Mouse (Mus musculus): ENCODE results near the gene Cdc14b. TPM values are rescaled to one million over a fixed set of nuclear protein-coding genes. Genes with fewer than 3 reads are reported as not detected.
A peak's percentile ranks its signal among the peaks of the same experiment; 100 is the strongest.

The Cdc14b gene
- polyA plus RNA-seq, 1 experiment from 2014 or later, result 10.2 TPM

DNA sequence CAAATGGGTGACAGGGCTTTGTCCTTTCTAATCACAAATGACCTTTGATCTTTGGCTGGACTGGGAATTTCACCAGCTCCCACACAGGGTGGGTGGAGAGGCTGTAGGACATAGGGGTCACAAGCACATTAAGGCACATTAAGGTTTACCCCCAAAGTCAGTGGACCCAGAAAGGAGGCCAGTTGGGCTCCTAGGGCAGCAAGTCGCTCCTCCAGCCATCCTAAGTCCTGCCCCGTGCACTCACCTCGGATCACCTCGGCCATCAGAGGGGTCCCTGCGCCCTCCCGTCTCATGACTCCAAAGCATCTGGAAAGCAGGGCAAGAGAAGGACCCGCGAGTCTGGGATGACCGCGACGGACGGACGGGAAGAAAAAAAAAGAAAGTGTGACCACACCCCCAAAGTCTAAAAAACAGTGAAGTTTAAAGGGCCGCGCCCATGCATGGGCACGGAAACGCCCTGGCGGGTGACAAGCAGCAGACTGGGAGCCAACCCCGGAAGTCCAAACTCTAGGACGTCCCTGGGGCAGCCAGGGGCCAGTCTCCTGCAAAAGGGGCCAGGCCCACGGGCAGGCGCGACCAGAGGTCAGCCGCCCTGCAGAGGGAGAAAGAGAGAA is 26.8 kb downstream of the Cdc14b start:
- Histone ChIP-seq H3K4me3 (peak overlapping the region; percentile 40), H3K27ac (no peak overlapping the region), H3K36me3 (no peaks in the 10 kb centered on the region), H3K4me2 (replicated peaks) (peak overlapping the region; percentile 81), H3K4me1 (no peaks in the 10 kb centered on the region; the same call in 1 of the 2 replicates), H3K9me3 (replicated peaks) (no peaks in the 10 kb centered on the region), H3K9ac (peak overlapping the region; percentile 56; the same call in 1 of the 2 replicates), H3K27me3 (no peaks in the 10 kb centered on the region)
- WGBS, result 1% methylated on average over 24 of the region's 24 CpGs
- ATAC-seq (ENCODE audit: low FRiP score), result peak; percentile 76

DNA sequence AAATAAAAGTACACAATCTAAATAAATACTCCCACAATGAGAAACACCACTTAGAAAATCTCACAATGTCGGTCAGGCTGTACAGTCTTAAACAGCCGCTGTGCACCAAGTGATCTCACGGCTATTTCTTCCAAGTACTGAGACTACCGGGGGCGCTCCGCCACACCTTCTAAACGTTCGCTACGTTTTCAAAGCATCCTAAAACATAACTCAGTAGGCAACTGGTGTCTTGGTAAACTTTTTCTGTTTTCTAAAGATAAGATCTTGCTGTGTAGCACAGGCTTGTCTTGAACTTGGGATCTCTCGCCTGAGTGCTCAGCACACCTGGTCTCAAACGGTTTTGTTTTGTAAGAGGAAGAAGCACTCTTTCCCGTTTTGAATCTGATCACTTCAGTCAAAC is 29.0 kb downstream of the Cdc14b start:
- WGBS, result 86% methylated on average over 12 of the region's 12 CpGs
- H3K9ac ChIP-seq, result no peak overlapping the region
- no peaks in the 10 kb centered on the region; the same call in 1 of the 2 replicates for H3K4me1 ChIP-seq
- H3K27ac ChIP-seq, result no peak overlapping the region
- H3K36me3 ChIP-seq, result no peaks in the 10 kb centered on the region
- no peaks in the 10 kb centered on the region for H3K9me3 ChIP-seq (replicated peaks)
- no peak for ATAC-seq (ENCODE audit: low FRiP score)
- H3K4me2 ChIP-seq (replicated peaks), result no peak overlapping the region
- no peaks in the 10 kb centered on the region for H3K27me3 ChIP-seq
- no peak overlapping the region for H3K4me3 ChIP-seq

DNA sequence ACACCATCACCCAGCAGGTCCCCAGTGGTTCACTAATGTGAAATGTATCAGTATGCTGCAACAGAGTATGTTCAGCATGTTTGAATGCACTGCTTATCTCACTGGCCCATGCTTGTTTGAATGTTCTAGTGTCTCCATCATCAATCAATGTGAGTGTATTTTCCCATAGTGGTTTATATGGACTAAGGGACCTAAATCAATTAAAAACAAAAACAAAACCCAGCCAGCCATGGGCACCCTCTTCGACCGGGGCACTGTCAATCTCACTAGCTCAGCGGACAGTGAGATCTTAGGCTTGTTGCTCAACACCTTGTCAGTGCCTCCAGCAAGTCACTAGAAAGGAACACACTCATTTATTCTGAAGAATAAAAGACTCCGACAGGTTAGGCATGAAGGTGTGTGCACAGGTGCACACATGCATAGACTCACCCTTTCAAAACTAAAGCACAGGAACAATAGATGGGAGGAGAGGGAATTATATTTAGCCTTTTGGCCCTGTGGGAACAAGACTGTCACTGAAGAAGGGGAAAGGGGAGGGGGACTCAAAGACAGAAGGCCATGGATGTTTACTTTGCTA is 30.3 kb downstream of the Cdc14b start:
- Histone ChIP-seq H3K9ac (no peak overlapping the region), H3K4me2 (replicated peaks) (no peak overlapping the region), H3K4me1 (no peaks in the 10 kb centered on the region; the same call in 1 of the 2 replicates), H3K4me3 (no peak overlapping the region), H3K9me3 (replicated peaks) (no peaks in the 10 kb centered on the region), H3K27me3 (no peaks in the 10 kb centered on the region), H3K36me3 (no peaks in the 10 kb centered on the region), H3K27ac (no peak overlapping the region)
- 86% methylated on average over 4 of the region's 4 CpGs for WGBS
- no peak for ATAC-seq (ENCODE audit: low FRiP score)

DNA sequence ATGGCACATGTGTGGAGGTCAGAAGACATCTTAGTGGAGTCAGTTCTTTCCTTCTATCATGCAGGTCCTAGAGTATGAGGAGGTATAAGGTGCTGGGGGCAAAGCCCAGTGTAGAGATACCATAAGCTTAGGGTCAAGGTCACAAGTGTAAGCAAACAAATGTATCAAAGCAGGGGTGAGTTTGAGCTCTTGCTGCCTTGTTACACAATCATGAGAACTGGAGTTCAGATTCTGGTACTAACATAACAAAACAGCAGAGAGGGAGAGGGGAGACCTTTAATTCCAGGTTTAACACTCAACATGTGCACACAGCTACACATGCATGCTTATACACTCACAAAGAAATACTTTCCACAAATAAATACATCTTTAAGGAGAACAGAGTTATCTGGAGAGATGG is 32.4 kb downstream of the Cdc14b start:
- Histone ChIP-seq H3K9me3 (replicated peaks) (no peaks in the 10 kb centered on the region), H3K4me2 (replicated peaks) (no peak overlapping the region), H3K9ac (no peak overlapping the region), H3K36me3 (no peaks in the 10 kb centered on the region), H3K4me3 (no peak overlapping the region), H3K4me1 (no peaks in the 10 kb centered on the region), H3K27ac (no peak overlapping the region), H3K27me3 (no peaks in the 10 kb centered on the region)
- no peak for ATAC-seq (ENCODE audit: low FRiP score)

DNA sequence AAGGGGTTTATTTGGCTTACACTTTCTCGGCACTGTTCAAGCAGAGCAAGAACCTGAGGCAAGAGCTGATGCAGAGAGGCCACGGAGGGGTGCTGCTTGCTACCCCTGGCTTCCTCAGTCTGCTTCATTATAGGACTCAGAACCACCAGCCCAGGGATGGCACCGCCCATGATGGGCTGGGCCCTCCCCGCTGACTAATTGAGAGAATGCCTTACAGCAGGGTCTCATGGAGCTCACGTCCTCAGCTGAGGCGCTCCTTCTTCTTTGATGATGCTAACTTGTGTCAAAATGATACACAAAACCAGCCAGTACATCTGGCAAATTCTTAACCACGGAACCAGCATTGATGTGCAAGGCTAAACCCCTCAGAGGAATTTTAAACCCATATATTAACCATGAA is 34.5 kb downstream of the Cdc14b start:
- H3K27ac ChIP-seq, result no peak overlapping the region
- H3K4me1 ChIP-seq, result no peaks in the 10 kb centered on the region
- H3K27me3 ChIP-seq, result no peaks in the 10 kb centered on the region
- no peak overlapping the region for H3K4me2 ChIP-seq (replicated peaks)
- no peaks in the 10 kb centered on the region for H3K9me3 ChIP-seq (replicated peaks)
- WGBS, result 82% methylated on average over 7 of the region's 7 CpGs
- no peak overlapping the region for H3K4me3 ChIP-seq
- no peak overlapping the region for H3K9ac ChIP-seq
- no peak for ATAC-seq (ENCODE audit: low FRiP score)
- H3K36me3 ChIP-seq, result no peaks in the 10 kb centered on the region

DNA sequence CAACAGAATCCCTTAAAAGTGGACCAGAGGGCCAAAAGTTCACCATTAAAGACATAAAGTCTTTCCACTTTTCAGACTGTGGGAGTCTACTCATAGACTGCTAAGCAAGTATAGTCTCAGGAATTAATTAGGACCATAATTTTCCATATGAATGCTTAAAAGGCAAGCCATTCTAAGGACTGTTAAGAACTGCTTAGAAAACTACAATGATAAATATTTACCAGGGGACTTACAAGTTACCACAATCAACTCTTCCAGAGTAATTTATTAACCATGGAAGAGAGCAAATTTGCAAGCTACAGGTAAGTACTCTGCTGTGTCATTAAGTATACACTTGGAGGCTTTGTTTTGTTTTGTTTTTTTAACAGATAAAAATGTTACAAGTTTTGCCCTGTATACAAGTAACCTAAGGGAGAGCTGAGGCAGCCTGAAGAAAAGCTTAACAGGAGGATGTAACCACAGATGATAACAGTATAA is 37.4 kb downstream of the Cdc14b start:
- no peaks in the 10 kb centered on the region for H3K9me3 ChIP-seq (replicated peaks)
- H3K4me3 ChIP-seq, result no peak overlapping the region
- no peaks in the 10 kb centered on the region for H3K27me3 ChIP-seq
- no peaks in the 10 kb centered on the region for H3K4me1 ChIP-seq
- no peaks in the 10 kb centered on the region for H3K36me3 ChIP-seq
- no peak overlapping the region for H3K27ac ChIP-seq
- no peak for ATAC-seq (ENCODE audit: low FRiP score)
- no peak overlapping the region for H3K4me2 ChIP-seq (replicated peaks)
- H3K9ac ChIP-seq, result no peak overlapping the region

DNA sequence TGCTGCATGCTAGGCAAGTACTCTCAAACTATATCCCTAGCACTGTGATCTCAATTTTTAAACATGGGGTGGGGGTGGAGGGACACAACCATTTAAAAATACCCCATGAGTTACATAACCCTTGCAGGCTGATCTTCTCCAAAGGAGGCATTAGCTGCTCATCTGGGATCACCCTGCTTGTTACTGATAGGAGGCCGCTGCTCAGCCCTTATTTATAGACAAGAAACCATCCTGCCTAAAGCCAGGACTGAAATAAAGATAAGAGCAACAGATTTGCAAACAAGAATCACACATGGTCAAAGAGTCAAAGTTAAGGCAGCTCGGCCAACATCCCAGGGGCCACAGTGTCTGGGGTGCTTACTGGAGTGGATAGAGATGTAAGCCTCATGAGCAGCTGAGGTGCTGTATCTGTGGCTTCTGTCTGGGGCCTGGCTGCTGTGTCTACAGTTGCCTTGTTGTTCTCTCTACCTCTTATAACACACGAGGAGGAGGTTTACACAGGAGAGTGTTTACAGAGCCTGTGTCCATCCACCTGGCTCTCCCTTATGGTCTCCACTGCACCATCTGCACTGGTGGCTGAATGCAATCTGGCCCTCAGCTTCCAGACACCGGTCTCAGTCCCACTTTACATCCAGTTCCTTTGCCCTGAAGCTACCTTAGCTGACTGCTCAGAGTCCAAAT is 38.0 kb downstream of the Cdc14b start:
- Histone ChIP-seq H3K9me3 (replicated peaks) (no peaks in the 10 kb centered on the region), H3K36me3 (no peaks in the 10 kb centered on the region), H3K27me3 (no peaks in the 10 kb centered on the region), H3K27ac (no peak overlapping the region), H3K4me1 (no peaks in the 10 kb centered on the region), H3K4me3 (no peak overlapping the region), H3K4me2 (replicated peaks) (no peak overlapping the region), H3K9ac (no peak overlapping the region)
- no peak for ATAC-seq (ENCODE audit: low FRiP score)
- WGBS, result 76% methylated on average over 4 of the region's 4 CpGs

DNA sequence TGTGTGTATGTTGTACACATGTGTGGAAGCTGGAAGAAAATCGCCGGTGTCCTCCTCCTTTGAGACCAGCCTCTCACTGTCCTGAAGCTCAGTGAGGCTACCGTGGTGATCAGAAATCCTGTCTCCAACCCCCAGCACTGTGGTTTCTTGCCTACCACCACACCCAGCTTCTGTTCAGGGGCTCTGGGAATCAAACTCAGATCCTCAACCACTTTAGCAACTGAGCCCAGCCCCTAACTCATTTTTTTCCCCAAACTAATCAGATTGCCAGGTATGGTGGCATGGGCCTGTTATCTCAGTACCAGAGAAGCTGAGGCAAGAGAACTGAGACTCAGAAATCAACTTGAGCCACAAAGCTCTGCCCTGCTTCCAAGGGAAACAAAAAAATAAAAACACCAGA is 39.3 kb downstream of the Cdc14b start:
- H3K36me3 ChIP-seq, result no peaks in the 10 kb centered on the region
- no peak for ATAC-seq (ENCODE audit: low FRiP score)
- H3K27ac ChIP-seq, result 0 out of 2 replicates have a peak overlapping the region, but pooled peaks have one; percentile 24
- H3K4me3 ChIP-seq, result no peak overlapping the region
- 73% methylated on average over 3 of the region's 3 CpGs for WGBS
- no peaks in the 10 kb centered on the region for H3K27me3 ChIP-seq
- no peak overlapping the region for H3K4me2 ChIP-seq (replicated peaks)
- H3K9ac ChIP-seq, result no peak overlapping the region
- H3K9me3 ChIP-seq (replicated peaks), result no peaks in the 10 kb centered on the region
- no peaks in the 10 kb centered on the region for H3K4me1 ChIP-seq

DNA sequence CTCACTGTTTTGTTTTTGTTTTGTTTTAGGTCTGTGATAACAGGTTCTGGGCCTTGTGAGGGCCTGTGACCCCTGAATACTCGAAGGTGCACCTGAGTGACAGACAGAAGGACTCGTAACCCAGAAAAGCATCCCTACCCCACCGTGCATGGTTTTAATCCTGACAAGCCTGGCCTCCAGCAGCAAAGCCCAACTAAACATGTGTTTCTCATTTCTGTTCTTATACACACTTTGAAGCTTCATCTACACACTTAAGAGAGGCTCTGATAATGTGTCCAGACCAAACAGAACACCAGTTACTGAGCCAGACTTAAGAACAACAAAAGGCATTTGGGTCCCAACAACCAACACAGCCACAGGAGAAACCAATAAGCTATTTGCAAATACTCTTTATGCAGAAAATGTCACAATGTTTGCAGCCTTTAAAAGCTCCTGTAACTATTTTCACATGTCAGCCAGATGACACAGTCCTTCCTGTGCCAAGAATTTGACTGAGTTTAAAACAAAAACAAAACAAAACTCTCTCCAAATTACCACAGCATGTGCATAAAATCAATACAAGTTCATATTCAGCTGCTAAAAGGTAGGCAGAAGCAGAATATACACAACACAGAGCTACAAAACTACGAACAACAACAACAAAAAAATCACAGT is 39.9 kb downstream of the Cdc14b start:
- no peak overlapping the region for H3K27ac ChIP-seq
- no peak overlapping the region for H3K4me3 ChIP-seq
- no peaks in the 10 kb centered on the region for H3K27me3 ChIP-seq
- 70% methylated on average over 4 of the region's 4 CpGs for WGBS
- no peaks in the 10 kb centered on the region for H3K4me1 ChIP-seq
- H3K9me3 ChIP-seq (replicated peaks), result no peaks in the 10 kb centered on the region
- ATAC-seq (ENCODE audit: low FRiP score), result no peak
- no peak overlapping the region for H3K9ac ChIP-seq
- no peaks in the 10 kb centered on the region for H3K36me3 ChIP-seq
- no peak overlapping the region for H3K4me2 ChIP-seq (replicated peaks)

DNA sequence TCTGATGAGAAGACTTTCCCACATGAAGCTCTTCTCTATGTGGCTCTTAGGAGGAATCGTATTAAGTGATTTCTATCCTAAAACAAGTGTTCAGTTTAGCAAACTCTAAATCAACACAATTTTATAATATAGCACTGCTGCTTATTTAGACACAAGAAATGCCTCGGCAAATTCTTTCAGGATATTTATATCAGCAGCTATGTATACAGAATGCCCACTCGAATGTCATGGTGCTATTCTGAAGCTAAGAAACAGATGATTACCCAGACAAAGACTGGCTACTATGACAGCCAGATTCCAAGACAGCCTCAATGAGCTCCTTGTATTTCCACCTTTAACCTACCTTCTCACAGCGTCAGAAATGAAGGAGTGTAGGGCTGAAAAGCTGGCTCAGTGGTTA is 42.0 kb downstream of the Cdc14b start:
- 83% methylated on average over 4 of the region's 4 CpGs for WGBS
- Histone ChIP-seq H3K9ac (no peak overlapping the region), H3K4me3 (no peak overlapping the region), H3K4me1 (no peaks in the 10 kb centered on the region), H3K4me2 (replicated peaks) (no peak overlapping the region), H3K36me3 (no peaks in the 10 kb centered on the region), H3K27me3 (no peaks in the 10 kb centered on the region), H3K9me3 (replicated peaks) (no peaks in the 10 kb centered on the region), H3K27ac (no peak overlapping the region)
- no peak for ATAC-seq (ENCODE audit: low FRiP score)

DNA sequence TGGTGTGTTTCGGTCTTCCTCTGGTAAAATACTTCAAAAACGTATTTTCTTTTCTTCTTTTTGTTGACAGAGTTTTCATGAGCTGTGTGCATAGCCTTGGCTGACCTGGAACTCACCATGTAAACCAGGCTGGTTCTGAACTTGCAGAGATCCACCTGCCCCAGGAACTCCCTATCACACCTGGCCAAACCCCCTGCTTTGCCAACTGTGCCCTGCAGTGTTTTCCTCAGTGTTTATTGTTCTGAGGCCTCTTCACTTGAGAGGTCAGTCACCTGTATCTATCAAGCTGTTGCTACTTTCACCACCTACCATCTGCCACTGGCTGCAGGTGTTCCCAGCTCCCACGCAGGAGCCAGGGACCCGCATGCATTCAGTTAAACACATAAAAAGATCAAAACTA is 48.4 kb downstream of the Cdc14b start:
- H3K27me3 ChIP-seq, result no peaks in the 10 kb centered on the region
- 89% methylated on average over 4 of the region's 4 CpGs for WGBS
- H3K4me1 ChIP-seq, result no peaks in the 10 kb centered on the region
- H3K9me3 ChIP-seq (replicated peaks), result no peaks in the 10 kb centered on the region
- no peak overlapping the region for H3K4me2 ChIP-seq (replicated peaks)
- no peak overlapping the region for H3K27ac ChIP-seq
- no peak overlapping the region for H3K9ac ChIP-seq
- no peak overlapping the region for H3K4me3 ChIP-seq
- ATAC-seq (ENCODE audit: low FRiP score), result no peak
- no peaks in the 10 kb centered on the region for H3K36me3 ChIP-seq

DNA sequence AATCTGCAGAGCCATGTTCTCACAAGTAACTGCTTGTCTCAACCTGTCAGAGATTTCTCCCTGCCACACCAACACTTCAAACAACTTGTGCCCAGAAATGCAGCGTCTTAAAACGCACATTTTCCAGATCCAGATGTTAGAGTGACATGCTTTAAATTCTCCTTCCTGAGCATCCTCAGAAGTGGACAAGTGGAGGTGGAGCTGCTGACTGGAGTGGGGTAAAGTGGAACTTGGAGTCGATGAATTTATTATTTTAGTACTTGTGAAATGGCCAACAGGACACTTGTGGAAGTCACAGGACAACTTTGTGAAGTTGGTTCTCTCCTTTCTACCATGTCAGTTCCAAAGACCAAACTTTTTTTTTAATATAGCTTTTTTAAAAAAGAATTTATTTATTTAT is 49.4 kb downstream of the Cdc14b start:
- ATAC-seq (ENCODE audit: low FRiP score), result no peak
- WGBS, result 90% methylated on average over 3 of the region's 3 CpGs
- Histone ChIP-seq H3K27ac (no peak overlapping the region), H3K4me1 (no peaks in the 10 kb centered on the region), H3K4me3 (no peak overlapping the region), H3K9me3 (replicated peaks) (no peaks in the 10 kb centered on the region), H3K27me3 (no peaks in the 10 kb centered on the region), H3K4me2 (replicated peaks) (no peak overlapping the region), H3K9ac (no peak overlapping the region), H3K36me3 (no peaks in the 10 kb centered on the region)

Data from hindbrain, embryonic 12.5 days (tissue).